Mouse (Mus musculus) left cerebral cortex, postnatal 14 days (tissue): ENCODE data around the gene Tacc2. TPM values are rescaled to one million over a fixed set of nuclear protein-coding genes. Genes with fewer than 3 reads are reported as not detected.
A peak's percentile ranks its signal among the peaks of the same experiment; 100 is the strongest.
"Not testable (repeated sequence)": the region's sequence is repeated elsewhere in the genome, so short reads cannot be mapped to it uniquely, and the experiment has no call there.

Experiments used
- DNase-seq, 2 experiments: peaks; one replicate each; pipeline ENCODE4 v3.0.0; 2021 to 2022; ENCODE audit warnings: low spot score in 2 of 2, mixed read lengths in 1 of 2
- intact Hi-C: fragments of 180-260 bp; cut with DNase I; formaldehyde crosslinking; loops from one replicate; pipeline ENCODE4 v1.15.1; 2025
- total RNA-seq, 2 experiments: library from RNA; stranded (reverse); gene quantifications; 2 replicates each; pipeline ENCODE4 v1.2.3; 2021

Tacc2 gene
- total RNA-seq, 2 experiments from 2014 or later: 68.9 to 70.3 TPM

GRCm38 (mm10) chr7:130564596-130564995 lies 12.6 kb upstream of the Tacc2 start:
- no peak for DNase-seq
- intact Hi-C loops: no loop called here

- intact Hi-C loops: no loop called here
- no peak for DNase-seq
These were observed 8.3 kb upstream of the Tacc2 start for GRCm38 (mm10) chr7:130568783-130569436.

GRCm38 (mm10) chr7:130570472-130570871 lies 6.8 kb upstream of the Tacc2 start:
- intact Hi-C loops: no loop called here
- no peak for DNase-seq

GRCm38 (mm10) chr7:130572821-130573220 lies 4.4 kb upstream of the Tacc2 start, which contains the start of gene Nsmce4a:
Gene Nsmce4a (minus strand): TSS chr7:130573118.
- intact Hi-C loops: no loop called here
- no peak for DNase-seq

- intact Hi-C loops: no loop called here
These were observed 3.5 kb upstream of the Tacc2 start for GRCm38 (mm10) chr7:130573746-130574145.

GRCm38 (mm10) chr7:130574211-130574991 lies 2.8 kb upstream of the Tacc2 start:
- no peak for DNase-seq
- intact Hi-C loops: no loop called here

More at GRCm38 (mm10) chr7:130573746-130574145, 3.5 kb upstream of the Tacc2 start:
- no peak for DNase-seq

GRCm38 (mm10) chr7:130576981-130577380 lies 257 bp upstream of the Tacc2 start:
- intact Hi-C loops: no loop called here
- peak in 1 of 2 experiments; percentile 28 for DNase-seq

- DNase-seq: no peak
- intact Hi-C loops: no loop called here
These were observed 828 bp downstream of the Tacc2 start for GRCm38 (mm10) chr7:130578066-130578465.

GRCm38 (mm10) chr7:130578607-130579006 lies 1.4 kb downstream of the Tacc2 start:
- DNase-seq: no peak
- intact Hi-C loops: no loop called here

- no peak for DNase-seq
- intact Hi-C loops: no loop called here
These were observed 9.4 kb downstream of the Tacc2 start for GRCm38 (mm10) chr7:130586521-130587072.

- no peak for DNase-seq
These were observed 13.0 kb downstream of the Tacc2 start for GRCm38 (mm10) chr7:130590081-130590828.

GRCm38 (mm10) chr7:130590845-130591437 lies 13.7 kb downstream of the Tacc2 start:
- no peak for DNase-seq
- intact Hi-C loops: no loop called here

More at GRCm38 (mm10) chr7:130590081-130590828, 13.0 kb downstream of the Tacc2 start:
- intact Hi-C loops: no loop called here

- intact Hi-C loops, DNase-seq: not testable (repeated sequence)
These were observed 15.7 kb downstream of the Tacc2 start for GRCm38 (mm10) chr7:130592975-130593374.

- intact Hi-C loops, DNase-seq: not testable (repeated sequence)
These were observed 16.4 kb downstream of the Tacc2 start for GRCm38 (mm10) chr7:130593375-130594239.

- DNase-seq, intact Hi-C loops: not testable (repeated sequence)
These were observed 19.0 kb downstream of the Tacc2 start for GRCm38 (mm10) chr7:130596079-130596855.

GRCm38 (mm10) chr7:130597546-130597945 lies 20.3 kb downstream of the Tacc2 start:
- no peak for DNase-seq
- intact Hi-C loops: no loop called here

GRCm38 (mm10) chr7:130600074-130600473 lies 22.8 kb downstream of the Tacc2 start:
- intact Hi-C loops: no loop called here
- DNase-seq: no peak

- intact Hi-C loops: no loop called here
- no peak for DNase-seq
These were observed 23.3 kb downstream of the Tacc2 start for GRCm38 (mm10) chr7:130600546-130600945.
